Mouse (Mus musculus): Measurements from ENCODE around the gene Slc7a8.

GRCm38 (mm10) chr14:54712074-54712473, 69.7 kb downstream of the Slc7a8 start, which contains the start of gene Cebpe:
- TF ChIP-seq CTCF (IDR thresholded peaks at IDR 0.05; ENCODE audit: low read depth) = no peak
- no peak for TF ChIP-seq EP300 (optimal IDR thresholded peaks at IDR 0.05)
